Mouse (Mus musculus): ENCODE measurements around the gene Matk. TPM values are rescaled to one million over a fixed set of nuclear protein-coding genes. Genes with fewer than 3 reads are reported as not detected.
"Not testable (repeated sequence)": the region's sequence is repeated elsewhere in the genome, so short reads cannot be mapped to it uniquely, and the experiment has no call there.

Gene Matk
- polyA plus RNA-seq (2012; rRNA removed) = 365 and 385 TPM in 2 replicates

- DNase-seq (ENCODE audit: extremely low spot score in 1 of 2, low spot score in 1 of 2) = peak; percentile 83 to 96
Observed at GRCm38 (mm10) chr10:81252424-81253419, at the start of gene Matk. TSS of gene Matk (plus strand) at chr10:81252935.

DNA sequence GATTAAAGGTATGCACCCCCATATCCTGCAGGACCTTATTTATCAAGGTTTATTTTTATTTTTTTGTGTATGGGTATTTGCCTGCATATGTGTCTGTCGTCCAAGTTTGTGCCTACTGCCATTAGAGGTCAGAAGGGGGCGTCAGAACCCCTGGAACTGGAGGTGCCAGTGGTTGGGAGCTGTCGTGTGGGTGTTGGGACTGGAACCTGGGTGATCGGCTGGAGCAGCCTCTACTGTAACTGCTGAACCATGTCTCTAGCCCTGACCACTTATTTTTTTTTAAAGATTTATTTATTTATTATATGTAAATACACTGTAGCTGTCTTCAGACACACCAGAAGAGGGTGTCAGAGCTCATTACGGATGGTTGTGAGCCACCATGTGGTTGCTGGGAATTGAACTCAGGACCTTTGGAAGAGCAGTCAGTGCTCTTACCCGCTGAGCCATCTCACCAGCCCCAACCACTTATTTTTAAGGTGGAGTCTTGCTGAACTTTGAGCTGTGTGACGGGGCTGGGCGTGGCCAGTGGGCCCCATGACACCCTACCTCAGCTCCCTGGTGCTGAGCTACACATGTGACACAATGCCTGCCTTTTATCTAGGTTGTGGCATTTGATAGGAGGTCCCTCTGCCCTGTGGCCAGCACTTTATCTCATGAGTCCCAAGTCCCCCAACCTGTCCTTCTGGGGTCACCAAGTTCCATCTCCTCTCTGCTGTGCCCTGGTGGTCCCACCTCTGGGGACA is 49.6 kb upstream of the Matk start:
- DNase-seq (ENCODE audit: extremely low spot score in 1 of 2, low spot score in 1 of 2) = no peak

DNA sequence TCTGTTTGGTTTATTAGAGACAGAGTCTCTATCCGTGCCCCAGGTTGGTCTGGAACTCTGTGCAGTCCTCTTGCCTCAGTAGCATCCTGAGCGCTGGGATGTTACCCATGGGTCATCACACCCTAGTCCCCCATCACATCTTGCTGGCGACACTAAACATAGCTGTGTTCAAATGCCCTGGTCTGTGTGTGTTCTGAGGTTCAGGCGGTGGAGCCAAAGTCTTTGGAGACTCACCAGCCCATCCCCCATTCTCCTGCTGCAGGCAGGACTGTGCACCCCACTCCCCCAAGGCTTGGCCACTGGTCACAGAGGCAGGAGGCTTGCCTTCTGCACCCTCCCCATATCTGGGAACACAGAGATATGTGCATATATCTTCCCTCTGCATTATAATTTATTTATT is 48.6 kb upstream of the Matk start:
- DNase-seq (ENCODE audit: extremely low spot score in 1 of 2, low spot score in 1 of 2) = no peak

- no peak for DNase-seq (ENCODE audit: extremely low spot score in 1 of 2, low spot score in 1 of 2)
Observed at GRCm38 (mm10) chr10:81210154-81210553, 42.6 kb upstream of the Matk start.

- no peak for DNase-seq (ENCODE audit: extremely low spot score in 1 of 2, low spot score in 1 of 2)
Observed at GRCm38 (mm10) chr10:81216260-81216659, 36.5 kb upstream of the Matk start.

DNA sequence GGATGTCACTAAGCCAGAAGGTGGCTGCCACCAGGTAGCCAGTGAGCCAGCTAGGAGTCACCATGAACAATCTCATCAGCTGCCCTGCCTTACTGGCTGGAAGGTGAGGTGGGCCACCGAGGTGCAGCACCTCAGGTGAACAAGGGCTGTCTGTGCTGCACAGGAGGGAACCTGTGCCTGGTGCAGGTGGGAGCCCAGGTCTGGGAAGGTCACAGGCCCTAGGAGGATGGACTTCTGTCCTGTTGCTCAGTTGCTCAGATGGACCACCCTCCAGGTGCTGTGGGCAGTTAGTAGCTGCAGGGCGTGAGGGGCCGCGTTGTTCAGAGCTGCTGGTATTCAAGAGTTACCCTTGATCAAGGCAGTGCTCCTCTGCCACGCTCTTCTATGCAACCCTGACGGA is 35.9 kb upstream of the Matk start:
- no peak for DNase-seq (ENCODE audit: extremely low spot score in 1 of 2, low spot score in 1 of 2)

GRCm38 (mm10) chr10:81217267-81217666 is 35.5 kb upstream of the Matk start:
- not testable (repeated sequence) for DNase-seq (ENCODE audit: extremely low spot score in 1 of 2, low spot score in 1 of 2)

DNA sequence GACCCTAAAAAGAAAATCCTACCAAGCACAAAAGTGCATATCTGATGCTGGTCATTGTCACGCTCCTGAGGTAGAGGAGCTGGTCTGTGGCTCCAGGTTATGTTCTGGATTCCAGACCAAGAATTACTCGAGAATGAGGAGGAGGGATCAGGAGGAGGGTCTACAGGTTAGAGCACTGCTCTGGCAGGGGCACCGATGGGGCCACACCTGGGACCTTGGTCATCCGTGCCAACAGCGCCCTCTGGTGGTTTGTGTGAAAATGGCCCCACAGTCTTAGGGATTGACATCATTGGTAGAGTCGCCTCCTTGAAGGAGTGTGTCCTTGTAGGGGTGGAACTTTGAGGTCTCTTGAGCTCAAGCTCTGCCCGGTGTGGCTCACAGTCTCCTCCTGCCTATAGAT is 34.8 kb upstream of the Matk start:
- peak in 1 of 2 experiments; percentile 73 for DNase-seq (ENCODE audit: extremely low spot score in 1 of 2, low spot score in 1 of 2)

DNA sequence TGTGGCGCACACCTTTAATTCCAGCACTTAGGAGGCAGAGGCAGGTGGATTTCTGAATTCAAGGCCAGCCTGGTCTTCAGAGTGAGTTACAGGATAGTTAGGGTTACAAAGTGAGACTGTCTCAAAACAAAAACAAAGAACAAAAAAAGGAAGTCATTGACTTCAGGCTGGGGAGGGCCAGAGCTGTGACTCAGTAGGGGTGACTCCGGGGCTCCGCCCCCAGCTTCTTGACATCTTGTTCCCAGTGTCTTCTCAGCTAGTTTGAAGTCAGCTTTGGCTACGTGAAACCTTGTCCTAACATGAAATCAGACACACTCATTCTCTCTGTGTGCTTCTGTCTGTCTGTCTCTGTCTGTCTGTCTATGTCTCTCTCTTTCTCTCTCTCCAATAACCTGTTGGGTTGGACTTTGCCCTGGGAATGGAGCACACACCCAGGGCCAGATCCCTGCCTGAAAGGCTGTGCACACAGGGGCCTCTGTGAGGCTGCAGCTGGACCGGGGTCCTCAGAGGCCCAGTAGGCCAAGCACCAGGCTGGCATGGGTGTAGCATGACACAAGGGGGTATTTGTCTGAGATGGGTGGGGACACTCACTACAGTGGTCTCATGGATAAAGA is 31.2 kb upstream of the Matk start:
- no peak for DNase-seq (ENCODE audit: extremely low spot score in 1 of 2, low spot score in 1 of 2)

- DNase-seq (ENCODE audit: extremely low spot score in 1 of 2, low spot score in 1 of 2) = not testable (repeated sequence)
Observed at GRCm38 (mm10) chr10:81223731-81224130, 29.0 kb upstream of the Matk start.

- peak in 1 of 2 experiments; percentile 64 for DNase-seq (ENCODE audit: extremely low spot score in 1 of 2, low spot score in 1 of 2)
Observed at GRCm38 (mm10) chr10:81229735-81230437, 22.8 kb upstream of the Matk start.

DNA sequence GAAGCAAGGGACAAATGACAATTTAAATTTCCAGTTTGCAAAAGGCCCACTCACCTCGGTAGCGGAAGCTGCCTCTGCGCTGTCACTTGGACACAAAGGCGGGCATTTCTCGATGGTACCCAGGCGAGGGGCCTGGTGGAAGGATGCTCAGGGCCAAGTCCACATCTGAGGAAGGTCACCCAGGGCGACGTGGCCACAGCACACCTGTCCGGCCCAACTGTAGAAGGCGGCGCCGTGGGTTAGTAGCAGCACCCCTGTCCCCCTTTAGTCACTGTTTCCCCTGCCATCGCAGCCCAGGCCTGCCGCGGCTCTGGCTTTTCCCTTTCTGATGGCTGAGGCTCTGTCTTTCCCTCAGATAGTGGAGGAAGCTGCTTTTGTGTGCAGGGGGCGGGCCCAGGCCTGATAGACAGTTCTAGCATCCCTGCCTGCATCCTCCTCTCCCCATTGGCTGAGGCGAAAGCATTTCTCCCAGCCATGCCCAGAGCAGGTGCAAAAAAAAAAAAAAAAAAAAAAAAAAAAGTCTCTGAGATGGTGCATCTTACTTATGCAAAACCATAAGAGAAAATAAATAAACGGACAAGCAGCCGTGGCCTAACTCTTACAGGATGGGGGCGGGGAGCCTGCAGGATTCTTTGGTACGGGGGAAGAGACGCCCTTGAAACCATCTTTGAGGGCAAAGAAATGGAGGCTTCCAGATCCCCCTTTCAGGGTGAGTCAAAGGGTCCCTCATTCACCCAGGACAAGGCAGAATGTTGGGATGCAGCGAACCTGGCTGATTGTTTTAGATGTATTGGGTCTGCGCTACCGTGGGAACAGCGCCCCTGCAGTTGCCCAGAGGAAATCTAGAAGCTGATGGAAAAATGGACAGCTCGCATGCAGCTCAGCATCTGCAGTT is 22.1 kb upstream of the Matk start, which contains the start of gene Atcay:
Gene Atcay (minus strand): TSS at position 396 of the 895 bp plus-strand sequence.
- peak; percentile 80 to 89 for DNase-seq (ENCODE audit: extremely low spot score in 1 of 2, low spot score in 1 of 2)

GRCm38 (mm10) chr10:81231436-81231835 is 21.3 kb upstream of the Matk start:
- DNase-seq (ENCODE audit: extremely low spot score in 1 of 2, low spot score in 1 of 2) = no peak

GRCm38 (mm10) chr10:81232580-81233225 is 20.0 kb upstream of the Matk start, which contains the start of gene Zfr2:
TSS of gene Zfr2 (plus strand) at chr10:81233155.
- peak; percentile 91 to 97 for DNase-seq (ENCODE audit: extremely low spot score in 1 of 2, low spot score in 1 of 2)

GRCm38 (mm10) chr10:81233226-81233585 is 19.5 kb upstream of the Matk start:
- no peak for DNase-seq (ENCODE audit: extremely low spot score in 1 of 2, low spot score in 1 of 2)

- no peak for DNase-seq (ENCODE audit: extremely low spot score in 1 of 2, low spot score in 1 of 2)
Observed at GRCm38 (mm10) chr10:81234206-81234605, 18.5 kb upstream of the Matk start.

DNA sequence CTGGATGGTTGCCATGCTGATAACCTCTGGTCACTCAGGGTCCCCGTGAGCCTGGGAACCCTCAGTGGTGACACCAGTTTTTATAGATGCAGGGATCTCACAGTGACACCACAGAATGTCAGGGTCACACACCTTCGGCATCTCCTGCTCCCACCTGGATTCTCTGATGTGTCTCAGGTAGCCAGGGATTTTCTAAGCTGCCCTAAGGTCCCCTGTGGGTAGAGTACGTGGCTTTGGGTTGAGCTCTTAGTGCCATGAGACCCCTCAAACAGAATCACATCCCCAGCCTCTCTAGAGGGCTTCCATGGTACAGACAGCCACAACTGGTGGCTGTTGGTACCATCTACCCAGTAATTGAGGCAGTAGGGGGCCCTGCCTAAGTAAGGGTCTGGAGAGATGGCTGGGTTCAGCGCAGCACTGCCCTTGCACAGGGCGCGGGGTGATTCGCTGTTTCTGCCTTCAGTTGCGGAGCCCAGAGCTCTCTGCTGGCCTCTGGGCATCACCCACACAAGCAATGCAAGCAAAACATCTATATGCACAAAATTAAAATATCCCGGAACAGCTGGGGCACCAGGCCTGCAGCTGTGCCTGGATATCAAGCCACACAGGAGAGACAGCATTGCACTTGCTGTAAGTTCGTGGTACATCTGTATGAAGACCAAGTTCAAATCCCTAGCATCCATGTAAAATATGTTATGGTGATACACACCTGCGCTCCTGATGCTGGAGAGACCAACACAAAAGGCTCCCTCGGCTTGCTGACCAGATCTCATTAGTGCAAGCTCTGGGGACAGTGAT is 16.1 kb upstream of the Matk start:
- no peak for DNase-seq (ENCODE audit: extremely low spot score in 1 of 2, low spot score in 1 of 2)

DNA sequence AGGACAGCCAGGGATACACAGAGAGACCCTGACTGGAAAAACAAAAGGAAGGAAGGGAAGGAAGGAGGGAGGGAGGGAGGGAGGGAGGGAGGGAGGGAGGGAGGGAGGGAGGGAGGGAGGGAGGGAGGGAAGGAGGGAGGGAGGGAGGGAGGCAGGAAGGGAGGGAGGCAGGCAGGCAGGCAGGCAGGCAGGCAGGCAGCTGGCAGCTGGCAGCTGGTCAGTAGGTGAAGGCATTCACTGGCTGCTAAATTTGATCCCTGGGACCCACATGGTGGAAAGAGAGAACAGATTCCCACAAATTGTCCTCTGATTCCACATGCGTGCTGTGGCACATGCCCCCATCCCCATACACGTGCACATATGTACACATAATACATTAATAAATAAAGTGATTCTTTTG is 14.1 kb upstream of the Matk start:
- no peak for DNase-seq (ENCODE audit: extremely low spot score in 1 of 2, low spot score in 1 of 2)
